Mouse (Mus musculus): ENCODE measurements around the gene Ksr1. TPM values are rescaled to one million over a fixed set of nuclear protein-coding genes. Genes with fewer than 3 reads are reported as not detected.

Ksr1 gene
- total RNA-seq (2015) (7.1 and 8.7 TPM in 2 replicates), total RNA-seq (2017) (6.0 and 7.2 TPM in 2 replicates)

DNA sequence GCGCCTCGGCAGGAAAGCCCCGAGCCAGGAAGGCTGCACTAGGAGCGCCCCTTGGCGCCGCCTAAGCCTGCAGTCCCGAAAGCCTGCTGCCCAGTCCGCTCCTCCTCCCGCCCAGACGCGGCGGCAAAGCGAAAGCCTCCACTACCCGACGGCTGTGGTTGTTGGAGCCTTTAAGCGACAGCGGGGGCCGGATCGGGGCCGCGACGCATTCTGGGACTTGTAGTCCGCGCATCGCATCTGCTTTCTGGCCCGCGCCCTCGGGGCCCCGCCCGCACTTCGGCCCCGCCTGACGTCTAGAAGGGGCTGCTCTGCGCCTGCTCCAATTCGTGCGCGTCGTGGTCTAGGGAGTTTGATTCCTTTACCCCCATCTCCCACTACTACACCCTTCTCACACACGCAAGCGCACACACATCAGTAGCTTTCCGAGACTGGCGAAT is at the start of gene Ksr1:
TSS of gene Ksr1 (minus strand) at position 77 of the 437 bp plus-strand sequence.
- peak; percentile 94 for ATAC-seq (replicated peaks; ENCODE audit: poor library complexity)

DNA sequence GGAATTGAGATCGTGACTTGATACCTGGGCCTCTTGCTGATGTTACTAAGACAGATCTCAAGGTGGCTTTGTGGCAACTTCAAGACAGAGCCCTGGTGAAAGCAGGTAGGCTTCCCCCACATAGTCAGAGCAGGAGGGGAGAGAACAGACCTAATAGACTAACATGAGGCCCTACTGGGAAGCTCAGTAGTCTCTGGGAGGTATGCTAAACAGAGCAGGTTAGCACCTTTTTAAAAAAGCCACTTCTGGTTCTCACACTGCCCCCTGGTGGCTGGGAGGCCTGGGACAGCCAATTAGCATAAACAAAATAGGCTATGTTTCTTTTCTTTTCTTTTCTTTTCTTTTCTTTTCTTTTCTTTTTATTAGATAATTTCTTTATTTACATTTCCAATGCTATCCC is 46.0 kb upstream of the Ksr1 start:
- 0 out of 2 replicates have a peak, but pooled peaks have one; percentile 34 for ATAC-seq (replicated peaks; ENCODE audit: poor library complexity)

DNA sequence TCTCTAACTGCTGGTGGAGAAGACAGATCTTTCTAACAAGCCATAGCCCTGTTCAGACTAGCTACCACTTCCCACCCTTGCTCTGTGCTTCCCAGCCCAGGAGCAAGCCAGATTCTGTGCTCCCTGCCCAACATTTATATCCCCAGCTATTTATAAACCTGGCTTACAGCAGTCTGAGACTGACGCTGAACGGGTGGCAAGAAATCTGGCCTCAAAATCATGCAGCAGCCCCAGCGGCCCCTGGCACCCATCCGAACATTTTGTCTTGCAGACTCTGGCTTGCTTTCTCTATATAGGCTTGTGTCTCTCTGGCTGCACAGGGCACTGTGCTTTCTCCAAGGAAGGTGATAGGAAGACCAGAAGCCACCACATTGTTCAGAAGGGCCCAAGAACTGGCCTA is 45.0 kb upstream of the Ksr1 start:
- no peak for ATAC-seq (replicated peaks; ENCODE audit: poor library complexity)

DNA sequence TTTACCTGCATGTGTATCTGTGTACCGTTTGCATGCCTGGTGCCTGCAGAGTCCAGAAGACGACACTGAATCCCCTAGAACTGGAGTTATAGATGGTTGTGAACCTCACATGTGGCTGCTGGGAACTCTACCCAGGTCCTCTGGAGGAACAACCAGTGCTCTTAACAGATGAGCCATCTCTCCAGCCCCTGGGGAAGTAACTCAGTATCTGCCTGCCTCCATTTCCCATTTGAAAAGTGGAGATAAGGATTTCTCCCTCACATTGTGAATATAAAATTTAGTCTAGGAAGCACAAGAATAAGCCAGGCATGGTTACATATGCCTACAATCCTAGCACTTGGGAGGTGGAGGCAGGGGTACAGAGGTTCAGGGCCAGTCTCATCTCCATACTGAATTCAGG is 44.0 kb upstream of the Ksr1 start:
- ATAC-seq (replicated peaks; ENCODE audit: poor library complexity): no peak

DNA sequence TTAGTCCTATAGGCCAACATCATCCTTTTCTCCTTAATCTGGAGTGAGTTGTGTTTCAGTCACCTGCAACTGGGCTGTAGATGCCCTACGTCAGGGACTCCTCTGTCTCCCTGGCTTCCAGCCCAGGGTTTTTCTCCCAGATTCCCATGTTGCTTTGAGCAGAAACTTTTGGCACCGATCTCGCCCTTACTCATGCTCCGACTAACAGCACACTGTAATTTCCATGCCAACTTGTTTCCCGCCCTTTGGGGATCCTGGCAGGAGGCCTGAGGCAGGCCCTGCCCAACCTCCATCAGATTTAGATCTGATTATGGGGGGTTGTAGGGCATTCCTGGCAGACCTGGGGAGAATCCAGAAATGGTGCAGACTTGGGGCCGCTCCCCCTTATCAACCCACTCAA is 42.0 kb upstream of the Ksr1 start:
- ATAC-seq (replicated peaks; ENCODE audit: poor library complexity): no peak

DNA sequence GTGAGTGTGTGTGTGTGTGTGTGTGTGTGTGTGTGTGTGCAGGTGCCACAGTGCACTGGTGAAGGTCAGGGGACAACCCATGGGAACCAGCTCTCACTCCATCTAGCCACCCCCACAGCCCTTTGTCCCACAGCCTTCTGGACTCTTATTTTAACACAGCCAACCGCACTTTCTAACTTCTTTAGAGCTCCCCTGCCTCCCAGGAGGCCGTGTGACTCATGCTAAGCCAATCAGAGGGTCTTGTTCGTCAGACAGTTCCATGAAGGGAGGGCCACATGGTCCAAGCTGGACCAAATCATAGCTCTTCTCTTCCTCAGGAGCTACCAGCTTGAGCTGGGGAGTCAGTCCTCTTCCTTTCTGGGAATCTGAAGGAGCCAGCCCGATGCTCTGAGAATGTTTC is 41.1 kb upstream of the Ksr1 start:
- no peak for ATAC-seq (replicated peaks; ENCODE audit: poor library complexity)

DNA sequence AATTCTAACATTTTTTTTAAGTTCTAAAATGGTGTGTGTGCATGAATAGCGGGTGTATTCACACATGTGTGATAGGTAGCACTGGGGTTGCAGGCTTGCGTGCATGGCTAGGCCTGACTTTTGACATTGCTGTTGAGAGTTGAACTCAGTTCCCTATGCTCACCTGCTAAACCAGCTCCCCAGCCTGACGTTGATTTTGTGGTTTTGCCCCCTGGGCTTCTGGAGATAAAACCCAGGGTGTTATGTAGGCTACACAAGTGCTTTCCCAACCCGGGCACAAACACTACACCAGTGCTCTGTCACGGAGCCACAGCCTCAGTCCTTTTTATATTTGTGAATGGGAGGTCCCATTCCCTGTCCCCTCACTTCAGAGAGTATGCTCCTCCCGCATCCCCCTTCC is 39.5 kb upstream of the Ksr1 start:
- ATAC-seq (replicated peaks; ENCODE audit: poor library complexity): no peak

DNA sequence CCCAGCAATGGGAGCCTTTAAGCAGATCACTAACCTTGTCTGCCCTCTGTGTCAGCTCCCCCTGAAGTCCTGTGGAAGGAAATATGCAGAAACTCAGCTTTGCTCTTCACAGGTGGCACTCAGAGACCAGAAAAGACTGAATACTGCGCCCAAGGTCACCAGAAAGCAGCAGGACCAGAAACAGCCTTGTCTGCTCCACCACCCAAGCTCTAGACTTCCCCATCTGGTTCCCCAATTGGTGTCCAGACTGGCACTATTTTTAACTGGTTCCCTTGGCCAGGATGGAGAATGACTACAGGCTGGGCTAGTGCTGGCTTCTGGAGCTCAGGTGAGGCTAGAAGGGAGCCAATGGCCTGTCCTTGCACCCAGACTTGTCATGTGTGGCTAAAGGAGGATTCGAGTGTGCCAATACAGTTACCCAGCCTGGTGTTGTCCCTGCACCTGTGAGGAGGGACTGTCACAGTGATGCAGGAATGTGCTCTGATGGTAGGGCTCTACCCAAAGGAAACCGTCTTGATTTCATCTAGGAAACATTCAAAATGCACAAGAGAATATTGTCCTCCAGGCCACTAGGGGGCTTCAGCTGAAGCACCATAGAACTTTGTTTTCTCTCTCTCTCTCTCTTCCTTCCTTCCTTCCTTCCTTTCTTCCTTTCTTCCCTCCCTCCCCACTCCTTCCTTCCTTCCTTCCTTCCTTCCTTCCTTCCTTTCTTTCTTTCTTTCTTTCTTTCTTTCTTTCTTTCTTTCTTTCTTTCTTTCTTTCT is 38.1 kb upstream of the Ksr1 start:
- no peak for ATAC-seq (replicated peaks; ENCODE audit: poor library complexity)

DNA sequence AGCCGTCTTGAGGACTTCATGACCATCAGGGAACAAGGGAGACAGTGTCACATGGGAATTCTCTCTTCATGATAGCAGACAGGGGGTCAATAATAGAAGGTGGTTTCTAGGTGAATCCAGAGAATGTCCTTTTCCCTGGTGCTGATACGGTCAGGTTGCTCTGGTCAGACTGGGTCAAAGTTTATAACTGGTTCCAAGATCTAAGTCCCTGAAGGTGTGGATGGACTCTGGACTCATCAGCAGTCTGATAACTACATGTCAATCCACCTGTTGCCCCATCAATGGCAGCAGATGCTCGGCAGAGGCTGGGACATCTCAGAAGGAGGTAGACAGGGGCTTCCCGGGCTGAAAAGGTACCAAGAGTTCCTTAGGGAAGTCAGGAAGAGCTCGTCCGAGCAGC is 37.2 kb upstream of the Ksr1 start:
- ATAC-seq (replicated peaks; ENCODE audit: poor library complexity): no peak

DNA sequence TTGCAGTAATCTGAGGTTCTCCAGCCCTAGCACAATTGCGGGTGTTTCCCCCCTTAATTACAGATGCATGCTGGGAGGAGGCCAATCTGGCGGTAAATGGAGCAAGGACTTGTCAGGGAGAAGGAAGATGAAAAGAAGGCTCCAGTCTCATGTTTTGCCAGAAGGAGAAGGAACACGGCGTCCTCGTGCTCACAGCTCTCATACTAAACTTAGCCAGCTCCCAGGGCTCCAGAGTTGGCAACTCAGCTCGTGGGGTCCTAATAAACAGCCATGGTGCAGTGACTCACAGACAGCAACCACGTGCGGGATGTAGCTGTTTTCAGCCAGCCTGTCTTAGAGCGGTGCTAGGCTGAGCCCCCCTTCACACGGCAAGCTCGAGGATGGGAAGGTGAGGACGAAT is 36.7 kb upstream of the Ksr1 start:
- no peak for ATAC-seq (replicated peaks; ENCODE audit: poor library complexity)

DNA sequence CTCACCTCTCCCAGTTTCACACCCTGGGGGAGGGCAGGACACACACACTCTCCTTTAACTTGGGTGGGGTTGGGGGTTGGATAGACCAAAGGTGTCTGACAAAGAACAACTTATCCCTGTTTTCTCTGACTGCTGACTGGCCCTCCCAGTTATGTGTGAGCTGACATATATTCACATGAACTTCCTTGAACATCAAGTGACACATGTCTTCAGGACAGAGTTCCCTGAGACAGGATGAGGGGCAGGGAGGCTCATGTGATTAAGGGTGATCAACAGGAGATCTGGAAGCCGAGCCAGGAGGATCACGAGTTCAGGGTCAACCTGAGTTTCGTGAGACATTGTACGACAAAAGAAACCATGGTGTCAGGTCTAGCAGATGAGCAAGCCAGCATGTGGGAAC is 35.7 kb upstream of the Ksr1 start:
- no peak for ATAC-seq (replicated peaks; ENCODE audit: poor library complexity)

DNA sequence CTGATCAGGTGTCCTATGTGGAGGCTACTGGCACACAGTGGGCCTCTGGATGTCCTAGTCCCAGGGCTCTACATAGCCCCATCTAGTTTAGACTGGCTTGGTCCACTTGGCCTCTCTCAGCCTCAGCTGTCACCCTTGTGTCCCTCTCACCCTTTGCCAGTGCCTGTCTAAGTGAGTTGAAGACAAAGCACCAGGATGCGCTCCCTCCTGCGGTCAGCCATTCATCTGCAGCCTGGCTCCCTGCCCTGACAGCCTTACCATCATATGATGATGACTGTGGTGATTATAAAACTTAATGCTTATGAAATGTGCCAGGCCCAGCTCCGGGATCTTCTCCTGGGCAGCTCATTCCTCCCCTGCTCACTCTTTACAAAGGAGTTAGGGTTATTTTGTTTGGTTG is 30.5 kb upstream of the Ksr1 start:
- no peak for ATAC-seq (replicated peaks; ENCODE audit: poor library complexity)

DNA sequence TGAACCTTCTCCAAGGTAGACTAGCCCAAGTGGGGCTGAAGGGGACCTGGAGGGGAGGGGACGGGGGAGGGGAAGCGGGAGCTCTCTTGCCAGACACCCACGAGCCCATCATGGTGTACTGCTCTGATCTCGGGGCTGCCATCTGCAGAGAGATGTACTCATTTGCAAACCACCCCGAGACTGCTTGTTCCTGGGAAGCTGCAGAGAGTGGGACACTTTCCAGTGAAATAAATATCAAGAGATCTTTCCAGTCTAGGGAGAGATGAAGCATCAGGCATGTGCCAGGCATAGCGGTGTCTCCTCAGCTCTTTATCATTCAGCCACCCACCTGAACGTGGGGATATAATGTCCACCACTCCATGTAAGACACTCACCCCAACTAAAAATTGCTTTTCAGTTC is 25.8 kb upstream of the Ksr1 start:
- ATAC-seq (replicated peaks; ENCODE audit: poor library complexity): no peak

DNA sequence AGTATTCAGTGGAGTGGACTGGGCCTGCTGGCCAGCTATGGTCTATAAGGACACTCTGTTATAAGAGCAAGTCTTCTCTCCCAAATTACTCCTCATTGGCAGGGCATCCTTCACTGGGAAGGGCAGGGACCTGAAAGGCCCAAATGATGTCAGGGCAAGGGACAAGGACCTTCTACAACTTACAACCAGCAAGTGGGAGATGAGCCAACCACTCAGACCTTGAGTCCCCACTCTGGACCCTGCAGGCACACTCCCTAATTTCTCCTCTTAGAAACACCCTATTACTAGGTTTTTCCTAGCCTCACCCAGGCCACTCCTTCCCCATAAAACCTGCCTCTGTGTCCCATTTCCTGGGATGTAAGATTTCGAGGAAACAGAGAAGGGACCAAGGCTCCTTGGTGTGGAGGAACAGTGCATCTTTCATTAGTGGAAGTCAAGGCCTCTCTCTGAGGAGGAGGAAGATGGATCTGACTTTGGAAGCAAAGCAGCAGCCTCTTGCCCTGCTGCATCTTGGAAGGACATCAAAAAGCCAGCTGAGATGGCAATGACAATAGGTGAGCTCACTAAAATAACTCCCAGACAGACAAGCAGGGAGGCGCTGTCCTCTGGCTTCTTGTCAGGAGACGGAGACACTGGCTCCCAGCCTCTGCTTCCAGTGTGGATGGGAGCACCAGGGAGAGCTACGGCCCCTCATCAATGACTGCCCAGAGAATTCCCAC is 20.5 kb upstream of the Ksr1 start:
- ATAC-seq (replicated peaks; ENCODE audit: poor library complexity): no peak

DNA sequence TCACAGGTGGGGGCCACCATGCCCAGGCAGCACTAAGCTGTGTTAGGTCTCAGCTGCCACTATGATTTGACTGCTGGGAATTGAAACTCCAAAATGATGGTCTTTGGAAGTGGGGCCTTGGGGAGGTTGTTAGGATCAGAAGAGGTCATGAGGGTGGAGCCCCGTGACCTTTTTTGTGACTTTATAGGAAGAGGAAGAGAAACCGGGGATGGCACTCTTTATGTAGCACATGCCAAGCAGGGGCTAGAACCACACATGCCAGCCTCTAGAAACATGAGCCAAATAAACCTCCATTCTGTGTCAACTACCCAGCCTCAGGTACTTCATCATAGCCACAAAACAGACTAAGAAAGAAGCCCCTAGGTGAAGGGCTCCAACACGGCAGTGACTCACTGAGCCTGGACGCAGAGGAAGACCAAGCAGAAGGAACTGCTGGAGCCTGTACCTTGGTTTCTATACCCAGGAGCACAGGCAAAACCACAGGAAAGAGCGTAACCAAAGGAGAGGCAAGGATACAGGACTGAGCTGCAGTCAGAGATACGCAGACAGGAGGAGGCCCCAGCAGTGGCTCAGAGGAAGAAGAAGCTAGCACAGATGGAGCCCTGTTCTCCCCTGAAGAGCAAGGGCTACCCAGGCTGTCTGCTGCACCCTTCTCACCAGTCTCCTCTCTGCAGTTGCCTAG is 15.0 kb upstream of the Ksr1 start:
- ATAC-seq (replicated peaks; ENCODE audit: poor library complexity): 0 out of 2 replicates have a peak, but pooled peaks have one; percentile 34

DNA sequence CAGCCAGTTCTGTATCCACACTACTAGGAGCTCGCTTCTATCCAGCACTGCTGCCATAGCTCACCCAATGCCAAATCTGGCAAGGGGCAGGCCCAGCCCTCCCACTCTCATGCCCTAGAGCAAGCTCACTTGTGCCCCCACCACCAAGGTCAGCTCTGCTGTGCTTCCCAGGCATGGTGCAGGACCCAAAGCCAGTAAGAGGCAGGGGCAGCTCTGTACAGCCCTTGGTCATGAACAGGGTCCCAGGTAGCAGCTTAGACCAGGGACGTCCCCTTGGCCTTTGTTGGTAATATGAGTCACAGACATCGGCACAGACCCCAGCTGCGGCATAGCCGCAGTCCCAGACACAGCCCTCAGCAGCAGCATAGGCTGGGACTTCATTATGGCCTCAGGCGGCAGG is 13.9 kb upstream of the Ksr1 start:
- no peak for ATAC-seq (replicated peaks; ENCODE audit: poor library complexity)

DNA sequence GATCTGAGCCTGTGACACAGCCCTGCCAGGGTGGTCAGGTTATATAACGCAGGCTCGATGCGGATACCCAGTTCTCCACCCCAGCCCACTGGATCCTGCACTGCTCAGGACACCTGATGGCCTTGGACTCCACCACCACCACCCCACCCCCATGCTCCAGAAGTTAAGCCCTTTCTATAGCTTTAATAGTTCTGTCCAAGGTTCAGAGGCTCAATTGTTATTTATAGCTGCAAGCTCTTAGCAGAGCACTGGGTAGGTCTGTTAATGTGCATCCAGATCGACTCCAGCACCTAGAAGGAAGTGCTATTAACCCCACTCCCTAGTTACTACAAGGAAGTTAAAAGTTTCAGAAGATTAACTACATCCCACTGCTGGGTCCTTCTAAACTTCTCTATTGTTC is 11.5 kb upstream of the Ksr1 start:
- ATAC-seq (replicated peaks; ENCODE audit: poor library complexity): no peak

DNA sequence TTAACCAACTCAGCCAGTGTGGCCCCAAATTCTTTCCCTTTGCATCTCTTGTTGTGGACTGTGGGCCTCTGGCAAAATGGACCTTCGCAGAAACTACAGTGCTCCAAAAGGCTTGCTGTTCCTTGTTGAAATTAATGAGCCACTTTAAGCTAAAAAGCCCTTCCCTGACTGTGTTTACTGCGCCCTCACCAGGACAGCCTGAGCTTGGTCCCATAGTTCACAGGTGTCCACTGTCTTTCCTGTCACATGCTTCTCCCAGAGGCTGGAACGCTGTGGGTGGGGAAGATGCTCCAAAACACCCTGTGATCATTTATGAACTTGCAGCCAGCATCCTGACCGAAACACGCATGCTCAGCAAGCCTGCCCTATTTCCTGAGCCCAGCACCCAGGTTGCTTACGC is 9.1 kb upstream of the Ksr1 start:
- no peak for ATAC-seq (replicated peaks; ENCODE audit: poor library complexity)

DNA sequence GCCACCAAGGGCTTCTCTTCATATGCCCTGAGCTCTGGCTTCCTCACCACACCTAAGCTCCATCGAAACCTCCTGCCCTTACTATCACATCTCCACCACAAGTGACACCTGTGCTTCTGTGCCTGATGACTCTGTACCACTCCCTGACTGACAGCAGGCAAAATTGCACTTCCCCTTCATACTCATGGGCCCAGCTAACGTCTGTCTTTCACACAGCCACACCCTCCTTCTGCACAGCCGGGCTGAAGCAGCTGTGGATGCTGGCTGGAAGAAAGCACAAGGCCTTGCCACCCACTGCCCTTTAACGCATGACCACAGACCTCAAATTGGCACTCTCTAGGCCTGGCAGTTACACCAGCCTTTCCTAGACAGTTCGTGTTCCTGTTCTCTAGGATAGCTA is 6.5 kb upstream of the Ksr1 start:
- ATAC-seq (replicated peaks; ENCODE audit: poor library complexity): peak; percentile 94

DNA sequence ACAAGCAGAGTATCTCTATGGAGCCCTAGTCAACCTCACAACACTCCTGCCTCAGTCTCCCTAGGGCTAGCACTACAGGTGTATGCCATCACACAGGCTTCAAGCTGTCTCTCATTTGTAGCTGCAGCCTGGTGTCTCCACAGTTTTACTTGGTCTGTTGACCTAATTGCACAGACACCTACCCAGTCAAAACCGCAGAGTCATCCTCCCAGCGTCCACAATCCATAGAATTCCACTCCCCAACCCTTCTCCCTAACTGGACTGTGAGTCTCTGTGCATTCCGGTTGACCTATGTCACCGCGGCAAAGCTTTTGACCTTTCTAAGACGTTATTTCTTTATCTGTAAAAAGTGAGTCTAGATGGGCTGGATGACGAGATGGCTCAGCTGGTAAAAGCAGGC is 5.7 kb upstream of the Ksr1 start:
- no peak for ATAC-seq (replicated peaks; ENCODE audit: poor library complexity)

DNA sequence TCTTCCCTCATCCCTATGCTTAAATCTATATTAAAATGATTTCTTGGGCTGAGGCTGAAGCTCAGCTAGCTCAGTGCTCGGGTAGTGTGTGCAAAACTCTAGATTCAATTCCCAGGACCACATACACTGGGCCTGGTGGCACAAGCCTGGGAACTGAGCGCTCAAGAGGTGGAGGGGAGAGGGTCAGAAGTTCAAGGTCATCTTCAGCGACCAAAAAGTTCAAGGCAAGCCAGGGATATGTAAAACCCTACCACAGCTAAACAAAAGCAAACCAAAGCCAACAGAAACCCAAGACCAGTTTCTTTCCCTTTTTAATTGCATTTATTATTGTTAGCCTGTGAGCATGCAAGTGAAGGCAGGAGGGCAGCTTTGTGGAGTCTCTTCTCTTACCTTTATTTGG is 4.1 kb upstream of the Ksr1 start:
- ATAC-seq (replicated peaks; ENCODE audit: poor library complexity): no peak

DNA sequence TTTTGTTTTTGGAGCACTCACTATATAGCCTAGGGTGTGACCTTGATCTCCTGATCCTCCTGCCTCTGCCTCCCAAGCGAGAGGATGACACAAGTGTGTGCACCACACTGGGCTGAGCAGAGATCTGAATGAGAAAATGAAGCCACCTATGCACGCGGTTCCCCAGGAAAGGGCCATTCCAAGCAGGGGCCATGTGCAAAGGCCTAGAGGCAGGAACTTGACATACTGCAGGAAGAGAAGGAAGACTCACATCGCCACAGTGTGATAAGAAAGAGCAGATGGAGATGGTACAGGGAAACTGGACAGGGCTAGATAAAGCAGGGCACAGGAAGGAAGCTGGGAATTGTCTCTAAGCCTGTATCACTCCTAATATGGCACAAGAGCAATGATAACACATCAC is 3.1 kb upstream of the Ksr1 start:
- no peak for ATAC-seq (replicated peaks; ENCODE audit: poor library complexity)

Measured in megakaryocyte progenitor cell, adult 5-6 weeks (primary cell).